Mouse (Mus musculus) embryo, embryonic 10.5 days (tissue): ENCODE measurements at regions not wholly inside any gene's neighbourhood (a gene's known extent, or its start where the extent isn't known, plus 50 kb on each side); places are given as distances from the start of the nearest gene placed in this dataset.
A peak's percentile ranks its signal among the peaks of the same experiment; 100 is the strongest.

Experiments
- DNase-seq: peaks from one replicate; pipeline ENCODE4 v3.0.0-alpha.2; 2015; ENCODE audit warnings: low spot score

DNA sequence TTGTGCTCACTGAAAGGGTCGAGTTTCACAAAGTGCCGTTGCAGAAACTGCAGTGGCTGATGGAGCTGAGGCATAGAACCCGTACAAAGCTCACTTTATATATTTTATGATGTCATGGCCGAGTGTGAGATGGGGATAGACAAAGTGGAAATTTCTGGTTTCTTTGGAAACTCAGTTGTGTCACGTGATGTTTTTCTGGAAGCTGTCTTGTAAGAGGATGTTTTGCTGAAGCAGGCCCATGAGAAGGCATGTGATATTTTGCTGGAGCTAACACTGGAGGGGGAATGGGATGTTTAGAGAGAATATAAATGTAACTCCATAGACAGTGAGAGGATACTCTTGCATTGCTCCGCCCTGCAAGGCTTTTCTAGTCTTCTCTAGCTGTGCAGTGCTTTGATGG lies 311.7 kb downstream of the Tmem132b start:
- no peak for DNase-seq

GRCm38 (mm10) chr5:125849722-125850121 lies 318.1 kb downstream of the Tmem132b start:
- no peak for DNase-seq

DNA sequence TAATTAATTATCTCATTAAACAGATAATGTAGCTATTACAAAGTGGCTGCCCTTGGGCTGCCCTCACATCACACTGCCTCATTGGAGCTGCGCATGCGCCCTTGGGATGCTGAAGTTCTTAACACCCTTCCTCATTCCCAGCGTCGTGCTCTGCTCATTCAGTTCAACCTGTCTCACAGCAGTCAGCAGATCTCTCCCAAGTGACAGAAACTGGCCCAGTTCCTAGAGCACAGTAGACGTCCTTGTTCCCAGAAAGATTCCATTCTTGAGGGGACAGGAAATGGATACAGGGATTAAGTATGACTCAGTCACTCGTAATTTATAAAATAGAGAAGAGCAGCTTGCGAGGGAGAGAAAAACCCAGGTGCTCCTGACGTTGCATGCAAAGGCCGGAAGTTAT lies 344.7 kb downstream of the Tmem132b start:
- DNase-seq, result no peak

- no peak for DNase-seq
Observed at GRCm38 (mm10) chr5:125888840-125889239, 357.3 kb downstream of the Tmem132b start.

DNA sequence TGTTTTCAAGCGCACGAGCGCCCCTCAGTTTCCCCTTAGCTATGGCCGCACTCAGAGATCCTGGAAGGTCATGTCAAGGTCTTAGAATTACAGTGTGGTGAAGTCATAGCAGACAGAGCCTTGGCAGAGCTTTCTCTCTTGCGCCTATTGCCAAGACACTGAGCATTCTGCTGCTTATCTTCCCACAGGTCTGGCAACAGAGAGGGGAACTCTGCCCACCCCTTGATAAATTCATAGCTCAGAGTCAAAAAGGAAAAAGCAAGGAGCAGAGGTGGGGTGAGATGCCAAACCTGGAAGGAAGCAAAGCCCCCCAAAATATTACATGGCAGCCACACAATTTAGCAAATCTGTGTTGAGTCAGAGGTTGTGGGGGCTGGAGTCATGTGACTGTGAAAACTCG lies 362.3 kb downstream of the Tmem132b start:
- DNase-seq, result no peak

DNA sequence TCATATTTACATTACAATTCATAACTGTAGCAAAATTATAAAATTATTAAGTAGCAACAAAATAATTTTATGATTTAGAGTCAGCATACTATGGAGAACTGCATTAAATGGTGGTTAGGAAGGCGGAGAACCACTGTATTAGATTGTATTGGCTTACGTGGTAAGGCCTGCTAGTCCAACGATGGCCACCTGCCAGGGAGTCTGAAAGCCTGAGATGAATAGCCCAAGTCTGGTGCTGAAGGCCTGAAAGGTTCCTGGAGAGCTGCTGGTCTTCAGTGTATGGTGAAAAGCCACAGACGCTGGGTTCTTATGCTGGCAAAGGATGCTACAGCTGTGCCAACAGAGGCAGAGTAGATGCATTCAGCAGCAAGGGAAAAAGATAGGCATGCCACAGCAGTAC lies 370.5 kb downstream of the Tmem132b start:
- no peak for DNase-seq

- no peak for DNase-seq
Observed at GRCm38 (mm10) chr5:125904426-125904825, 372.9 kb downstream of the Tmem132b start.

DNA sequence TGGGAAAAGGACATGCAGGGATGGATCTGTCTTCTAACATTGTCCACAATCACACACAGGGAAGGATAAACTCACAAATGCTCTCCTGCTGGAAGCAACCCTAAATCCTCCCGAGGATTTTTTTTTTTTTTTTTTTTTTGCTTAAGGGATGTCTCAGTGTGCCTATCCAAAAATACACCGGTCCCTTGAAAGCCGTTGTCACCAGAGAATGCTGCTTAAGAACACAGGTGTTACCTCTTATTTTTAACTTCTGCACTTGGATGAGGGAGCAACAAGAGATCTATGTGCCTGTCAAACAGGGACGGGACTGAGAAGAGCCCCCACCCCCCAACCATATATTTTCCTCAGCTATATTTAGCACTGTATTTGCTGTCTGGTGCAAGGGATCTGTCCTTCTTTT lies 375.8 kb downstream of the Tmem132b start:
- no peak for DNase-seq

DNA sequence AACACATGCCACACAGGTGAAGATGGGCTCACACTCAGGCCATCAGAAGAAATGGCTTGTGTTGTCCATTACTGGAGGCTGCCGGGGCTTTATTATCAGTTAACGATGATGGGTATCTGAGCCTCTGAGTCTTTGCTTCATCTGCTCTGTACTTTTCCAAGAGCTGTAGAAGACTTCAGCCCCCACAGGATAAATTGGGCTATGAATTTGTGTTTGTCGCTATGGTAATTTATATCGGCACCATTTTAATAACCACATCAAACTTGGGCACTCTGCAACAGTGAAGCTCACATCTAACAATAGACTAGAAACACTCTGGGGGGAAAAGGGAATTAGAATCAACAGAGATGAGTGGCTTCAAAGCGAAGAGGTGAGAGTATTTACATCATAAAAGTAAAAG lies 376.3 kb downstream of the Tmem132b start:
- DNase-seq, result no peak

GRCm38 (mm10) chr5:125915857-125916256 lies 384.3 kb downstream of the Tmem132b start:
- DNase-seq, result no peak

GRCm38 (mm10) chr5:125920965-125921364 lies 389.4 kb downstream of the Tmem132b start:
- no peak for DNase-seq

DNA sequence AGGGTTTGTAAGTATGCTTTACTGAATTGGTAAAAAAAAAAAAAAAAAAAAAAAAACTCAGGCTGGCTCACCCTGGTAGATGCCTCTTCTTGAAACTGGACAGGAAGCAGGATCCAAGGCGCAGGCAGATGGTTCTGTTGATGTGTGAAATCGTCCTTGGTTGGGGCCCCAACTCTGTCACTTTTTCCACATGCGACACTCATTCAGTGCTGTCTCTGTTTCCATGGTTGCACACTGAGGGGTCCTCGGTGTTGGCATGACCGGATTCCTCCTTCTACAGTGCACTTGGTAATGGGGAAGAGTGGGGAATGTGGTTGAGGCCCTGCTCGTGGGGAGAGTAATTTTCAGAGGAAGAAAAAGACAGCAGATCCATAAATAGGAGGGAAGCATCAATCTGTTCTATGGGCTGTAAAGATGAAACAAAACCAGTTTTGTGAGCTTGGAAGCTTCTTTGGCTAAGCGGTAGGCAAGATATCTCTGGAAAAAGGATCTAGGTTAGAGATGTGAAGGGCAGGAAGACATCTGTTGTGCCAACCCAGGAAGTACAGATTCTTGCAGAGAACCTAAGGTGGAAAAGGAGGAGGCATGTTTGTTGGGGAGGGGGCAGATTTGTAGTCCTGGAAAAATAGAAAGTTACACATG lies 394.4 kb downstream of the Tmem132b start:
- DNase-seq, result peak; percentile 7

DNA sequence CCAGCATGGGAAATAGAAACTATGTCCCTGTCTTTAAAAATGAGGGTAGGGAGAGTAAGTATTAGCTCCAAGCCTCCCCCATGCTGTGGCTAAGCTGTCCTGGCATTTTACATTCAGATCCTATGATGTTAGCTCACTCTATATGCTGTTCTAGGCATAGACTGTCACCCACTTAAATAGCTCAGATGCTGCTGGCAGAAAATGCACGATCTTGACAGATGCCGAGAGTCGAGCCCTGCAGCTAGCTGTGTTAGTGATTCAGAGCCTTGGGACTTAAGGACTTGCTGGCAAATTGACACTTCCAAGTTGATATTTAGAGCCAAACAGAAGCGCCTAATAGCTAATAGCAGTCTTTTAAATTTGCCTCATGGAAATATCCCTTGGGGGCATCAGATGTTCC lies 399.9 kb downstream of the Tmem132b start:
- DNase-seq, result no peak

- no peak for DNase-seq
Observed at GRCm38 (mm10) chr5:125939416-125939815, 407.8 kb downstream of the Tmem132b start.

GRCm38 (mm10) chr5:125946729-125947128 lies 415.2 kb downstream of the Tmem132b start:
- DNase-seq, result no peak

- DNase-seq, result no peak
Observed at GRCm38 (mm10) chr5:125951641-125952040, 420.1 kb downstream of the Tmem132b start.

DNA sequence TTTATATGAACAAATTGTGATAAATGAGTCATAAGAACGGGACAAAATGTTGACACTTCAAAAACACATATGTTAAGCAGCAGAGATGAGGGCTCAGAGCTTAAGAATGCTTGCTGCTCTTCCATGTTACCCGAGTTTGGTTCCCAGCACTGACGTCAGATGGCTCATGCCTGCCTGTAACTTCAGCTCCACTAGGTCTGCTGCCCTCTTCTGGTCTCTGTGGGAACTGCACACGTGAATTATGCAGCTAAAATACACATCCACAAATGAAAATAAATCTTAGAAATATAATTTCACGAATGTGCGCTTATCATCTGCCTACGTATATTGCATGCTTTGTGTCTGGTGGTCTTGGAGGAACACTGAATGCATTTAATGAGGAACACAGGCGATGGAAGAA lies 432.5 kb downstream of the Tmem132b start:
- peak; percentile 17 for DNase-seq

DNA sequence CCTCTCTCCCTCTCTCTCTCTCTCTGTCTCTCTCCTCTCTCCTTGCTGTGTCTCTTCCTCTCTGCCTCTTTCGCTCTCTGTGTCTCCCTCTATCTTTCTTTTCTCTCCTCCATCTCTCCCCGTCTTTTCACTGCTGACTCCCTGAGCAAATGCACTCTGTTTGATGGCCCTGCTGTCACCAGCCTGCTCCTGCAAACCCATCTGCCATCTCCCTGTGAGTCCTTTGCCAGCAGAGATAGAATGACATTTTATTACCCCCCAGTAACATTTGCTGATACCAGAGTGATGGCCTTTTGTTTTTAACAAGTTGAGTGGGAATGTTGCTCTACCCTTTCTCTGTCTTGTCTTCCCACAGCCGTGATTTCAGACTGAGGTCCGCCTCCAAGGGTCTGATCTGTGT lies 436.6 kb downstream of the Tmem132b start:
- DNase-seq, result no peak

- no peak for DNase-seq
Observed at GRCm38 (mm10) chr5:125974035-125974434, 442.5 kb downstream of the Tmem132b start.

DNA sequence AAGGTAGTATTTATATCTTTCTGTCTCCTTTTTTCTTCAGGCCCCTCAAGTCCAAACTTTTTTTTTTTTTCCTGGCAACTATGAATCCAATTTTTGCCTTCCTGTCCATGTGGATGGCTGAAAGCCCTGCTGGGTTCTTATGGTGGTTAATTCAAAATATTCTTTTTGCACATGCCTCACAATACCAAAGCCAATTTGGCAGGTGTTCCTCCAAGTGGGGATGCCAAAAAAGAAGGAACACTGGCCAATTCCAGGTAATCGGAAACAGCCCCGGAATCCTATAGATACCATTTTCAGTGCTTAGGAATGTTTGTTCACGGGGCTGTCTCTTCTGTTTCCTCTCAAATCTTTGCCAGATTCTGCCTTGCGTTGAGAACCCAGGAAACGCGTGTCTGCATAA lies 448.2 kb downstream of the Tmem132b start:
- DNase-seq, result no peak

GRCm38 (mm10) chr5:125985356-125985755 lies 453.8 kb downstream of the Tmem132b start:
- DNase-seq, result peak; percentile 14

DNA sequence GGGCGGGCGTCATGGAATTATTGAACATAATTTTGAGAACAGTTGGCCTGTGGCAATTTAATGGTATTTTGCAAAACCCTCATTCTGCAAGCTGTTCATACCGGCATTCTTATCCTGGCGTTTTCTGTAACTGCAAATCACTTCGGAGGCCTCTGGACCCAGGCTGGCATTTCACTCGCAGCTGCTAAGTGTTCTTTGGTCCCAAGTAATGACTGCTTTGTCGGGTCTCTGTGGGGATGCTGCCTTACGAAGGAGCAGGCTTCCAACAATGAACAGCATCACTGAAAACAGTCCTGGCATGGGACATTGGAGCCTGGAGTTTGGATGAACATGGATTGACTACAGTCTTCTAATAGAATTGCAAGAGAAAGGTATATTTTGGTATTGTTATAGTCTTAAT lies 465.6 kb downstream of the Tmem132b start:
- peak; percentile 7 for DNase-seq

GRCm38 (mm10) chr5:126007871-126008270 lies 476.3 kb downstream of the Tmem132b start:
- DNase-seq, result no peak

- DNase-seq, result no peak
Observed at GRCm38 (mm10) chr5:126008321-126008720, 476.7 kb downstream of the Tmem132b start.

DNA sequence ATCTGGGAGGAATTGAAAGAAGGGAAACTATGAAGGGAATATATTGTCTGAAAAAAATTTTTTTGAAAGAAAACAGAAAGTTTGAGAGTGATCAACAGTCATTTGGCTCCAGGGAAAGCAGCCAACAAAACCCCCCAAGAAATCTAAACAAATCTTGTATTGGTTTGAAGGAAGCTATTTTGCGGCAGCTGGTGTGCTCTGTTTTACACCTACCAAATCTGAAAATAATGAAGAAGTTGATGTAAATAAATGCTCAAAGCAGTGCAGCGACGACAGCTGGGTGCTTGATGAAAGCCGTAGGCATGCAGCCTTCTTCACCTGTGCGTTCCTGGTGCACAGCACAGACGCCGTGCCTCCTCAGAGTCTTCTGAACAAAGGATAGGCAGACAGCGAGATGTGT lies 488.2 kb downstream of the Tmem132b start:
- no peak for DNase-seq
